Mouse (Mus musculus) hindbrain, embryonic 16.5 days (tissue): ENCODE measurements at regions not wholly inside any gene's neighbourhood (a gene's known extent, or its start where the extent isn't known, plus 50 kb on each side); places are given as distances from the start of the nearest gene placed in this dataset.

Source experiments
- ATAC-seq: fragments of 200-750 bp; cut with Nextera tagmentation; 2 replicates; pipeline ENCODE4 v1.8.0; 2017; ENCODE audit warnings: moderate TSS enrichment, moderate library complexity
- H3K27ac ChIP-seq: fragments of 300-500 bp; sonication (generic); 2 replicates; pipeline ENCODE4 v1.5.1; 2014; ENCODE audit warnings: low read depth, mild to moderate bottlenecking, control low read depth, low read length, moderate library complexity
- H3K27me3 ChIP-seq: fragments of 300-500 bp; sonication (generic); replicated peaks from 2 replicates; pipeline ENCODE4 v1.6.1; 2014; ENCODE audit warnings: low read length; ENCODE audit not compliant: control insufficient read depth, insufficient read depth
- H3K36me3 ChIP-seq: fragments of 300-500 bp; sonication (generic); 2 replicates; pipeline ENCODE4 v1.6.1; 2014; ENCODE audit warnings: mild to moderate bottlenecking, low read length, moderate library complexity, mixed read lengths; ENCODE audit not compliant: control insufficient read depth, insufficient read depth
- H3K4me1 ChIP-seq: fragments of 300-500 bp; sonication (generic); 2 replicates; pipeline ENCODE4 v1.6.1; 2014; ENCODE audit warnings: low read depth, low read length; ENCODE audit not compliant: control insufficient read depth, insufficient read depth
- H3K4me2 ChIP-seq: fragments of 300-500 bp; sonication (generic); 2 replicates; pipeline ENCODE4 v1.6.1; 2014; ENCODE audit warnings: mild to moderate bottlenecking, low read length, control low read depth, moderate library complexity
- H3K4me3 ChIP-seq: fragments of 300-500 bp; sonication (generic); 2 replicates; pipeline ENCODE4 v1.5.1; 2014; ENCODE audit warnings: mild to moderate bottlenecking, low read length, control low read depth, moderate library complexity
- H3K9ac ChIP-seq: fragments of 300-500 bp; sonication (generic); 2 replicates; pipeline ENCODE4 v1.6.1; 2014; ENCODE audit warnings: low read depth, mild to moderate bottlenecking, control low read depth, low read length, moderate library complexity
- H3K9me3 ChIP-seq: fragments of 300-500 bp; sonication (generic); 2 replicates; pipeline ENCODE4 v1.6.1; 2014; ENCODE audit warnings: mild to moderate bottlenecking, low read length, moderate library complexity; ENCODE audit not compliant: control insufficient read depth
- WGBS: fragments of 180-500 bp; shearing (Covaris S2); extraction: QIAGEN DNeasy Blood & Tissue Kit; methylation state at CpG from one replicate; pipeline ENCODE4 v1.1.7; 2014; 5-methylcytosine and 5-hydroxymethylcytosine counted together

GRCm38 (mm10) chr16:5537286-5538204, 281.8 kb upstream of the Eef2kmt start:
- no peak overlapping the region for H3K27ac ChIP-seq
- peaks cover 10% of the 10 kb centered on the region for H3K4me1 ChIP-seq
- H3K9me3 ChIP-seq, result no peaks in the 10 kb centered on the region
- H3K27me3 ChIP-seq, result no peaks in the 10 kb centered on the region
- 44% methylated on average over 11 of the region's 11 CpGs for WGBS
- H3K4me3 ChIP-seq, result no peak overlapping the region
- no peaks in the 10 kb centered on the region for H3K36me3 ChIP-seq
- no peak overlapping the region for H3K4me2 ChIP-seq
- H3K9ac ChIP-seq, result no peak overlapping the region
- no peak for ATAC-seq

GRCm38 (mm10) chr16:5536515-5536972, 280.8 kb upstream of the Eef2kmt start:
- no peaks in the 10 kb centered on the region for H3K36me3 ChIP-seq
- H3K9ac ChIP-seq, result 0 out of 2 replicates have a peak overlapping the region, but pooled peaks have one; percentile 30
- WGBS, result 25% methylated on average over 14 of the region's 14 CpGs
- no peak overlapping the region for H3K27ac ChIP-seq
- 0 out of 2 replicates have a peak, but pooled peaks have one; percentile 17 for ATAC-seq
- H3K4me3 ChIP-seq, result no peak overlapping the region
- H3K4me1 ChIP-seq, result peaks cover 10% of the 10 kb centered on the region
- no peaks in the 10 kb centered on the region for H3K27me3 ChIP-seq
- peak overlapping the region; percentile 18; the same call in 1 of the 2 replicates for H3K4me2 ChIP-seq
- no peaks in the 10 kb centered on the region for H3K9me3 ChIP-seq

- H3K4me1 ChIP-seq, result peaks cover 10% of the 10 kb centered on the region
- no peak overlapping the region for H3K9ac ChIP-seq
- H3K4me2 ChIP-seq, result no peak overlapping the region
- H3K36me3 ChIP-seq, result no peaks in the 10 kb centered on the region
- ATAC-seq, result no peak
- WGBS, result 56% methylated on average over 8 of the region's 8 CpGs
- H3K27me3 ChIP-seq, result no peaks in the 10 kb centered on the region
- no peak overlapping the region for H3K4me3 ChIP-seq
- no peaks in the 10 kb centered on the region for H3K9me3 ChIP-seq
- no peak overlapping the region for H3K27ac ChIP-seq
These were observed 279.6 kb upstream of the Eef2kmt start for GRCm38 (mm10) chr16:5535414-5535813.

- peaks cover 10% of the 10 kb centered on the region for H3K4me1 ChIP-seq
- no peak overlapping the region for H3K27ac ChIP-seq
- no peaks in the 10 kb centered on the region for H3K9me3 ChIP-seq
- 54% methylated on average over 5 of the region's 5 CpGs for WGBS
- no peaks in the 10 kb centered on the region for H3K27me3 ChIP-seq
- no peak overlapping the region for H3K9ac ChIP-seq
- H3K4me2 ChIP-seq, result no peak overlapping the region
- no peak overlapping the region for H3K4me3 ChIP-seq
- no peak for ATAC-seq
- no peaks in the 10 kb centered on the region for H3K36me3 ChIP-seq
These were observed 279.1 kb upstream of the Eef2kmt start for GRCm38 (mm10) chr16:5534862-5535261.

GRCm38 (mm10) chr16:5534385-5534784, 278.6 kb upstream of the Eef2kmt start:
- Histone ChIP-seq H3K27me3 (no peaks in the 10 kb centered on the region), H3K4me3 (no peak overlapping the region), H3K9me3 (no peaks in the 10 kb centered on the region), H3K4me1 (peaks cover 10% of the 10 kb centered on the region), H3K9ac (no peak overlapping the region), H3K4me2 (no peak overlapping the region), H3K27ac (no peak overlapping the region), H3K36me3 (no peaks in the 10 kb centered on the region)
- no peak for ATAC-seq
- 65% methylated on average over 3 of the region's 3 CpGs for WGBS

GRCm38 (mm10) chr16:5532281-5532680, 276.5 kb upstream of the Eef2kmt start:
- 83% methylated on average over 3 of the region's 3 CpGs for WGBS
- no peak overlapping the region for H3K4me2 ChIP-seq
- H3K9ac ChIP-seq, result no peak overlapping the region
- no peaks in the 10 kb centered on the region for H3K9me3 ChIP-seq
- H3K27me3 ChIP-seq, result no peaks in the 10 kb centered on the region
- H3K36me3 ChIP-seq, result no peaks in the 10 kb centered on the region
- H3K4me3 ChIP-seq, result no peak overlapping the region
- H3K27ac ChIP-seq, result no peak overlapping the region
- no peak for ATAC-seq
- peaks cover 10% of the 10 kb centered on the region for H3K4me1 ChIP-seq

- Histone ChIP-seq H3K27ac (no peak overlapping the region), H3K4me2 (no peak overlapping the region), H3K4me1 (no peaks in the 10 kb centered on the region; the same call in 1 of the 2 replicates), H3K9ac (no peak overlapping the region), H3K27me3 (no peaks in the 10 kb centered on the region), H3K36me3 (no peaks in the 10 kb centered on the region), H3K9me3 (no peaks in the 10 kb centered on the region), H3K4me3 (no peak overlapping the region)
- 89% methylated on average over 2 of the region's 2 CpGs for WGBS
- no peak for ATAC-seq
These were observed 274.0 kb upstream of the Eef2kmt start for GRCm38 (mm10) chr16:5529823-5530222.

GRCm38 (mm10) chr16:5527936-5528335, 272.2 kb upstream of the Eef2kmt start:
- Histone ChIP-seq H3K36me3 (no peaks in the 10 kb centered on the region), H3K27me3 (no peaks in the 10 kb centered on the region), H3K4me2 (no peak overlapping the region), H3K4me3 (no peak overlapping the region), H3K27ac (no peak overlapping the region), H3K9me3 (no peaks in the 10 kb centered on the region), H3K9ac (no peak overlapping the region), H3K4me1 (no peaks in the 10 kb centered on the region; the same call in 1 of the 2 replicates)
- 74% methylated on average over 4 of the region's 4 CpGs for WGBS
- no peak for ATAC-seq

- Histone ChIP-seq H3K4me2 (no peak overlapping the region), H3K36me3 (no peaks in the 10 kb centered on the region), H3K27me3 (no peaks in the 10 kb centered on the region), H3K9ac (no peak overlapping the region), H3K4me1 (no peaks in the 10 kb centered on the region; the same call in 1 of the 2 replicates), H3K9me3 (no peaks in the 10 kb centered on the region), H3K4me3 (no peak overlapping the region), H3K27ac (no peak overlapping the region)
- WGBS, result 77% methylated on average over 5 of the region's 5 CpGs
- ATAC-seq, result 0 out of 2 replicates have a peak, but pooled peaks have one; percentile 37
These were observed 268.6 kb upstream of the Eef2kmt start for GRCm38 (mm10) chr16:5524375-5524774.
